Mouse (Mus musculus) lung, adult 2 months (tissue): Measurements from ENCODE around the gene Cd80.

Experiments
- CTCF ChIP-seq: fragments of 200-500 bp; IDR thresholded peaks from 2 replicates; pipeline ENCODE4 v1.5.1; 2011; ENCODE audit warnings: mild to moderate bottlenecking, low read length, control low read depth; ENCODE audit not compliant: insufficient read depth
- POLR2A ChIP-seq: fragments of 200-500 bp; IDR thresholded peaks from 2 replicates; pipeline ENCODE4 v1.6.1; 2011; ENCODE audit warnings: low read depth, mild to moderate bottlenecking, control low read depth, low read length, borderline replicate concordance; ENCODE audit errors: extremely low read depth

- TF ChIP-seq CTCF = no peak
- TF ChIP-seq POLR2A = no peak
Observed at GRCm38 (mm10) chr16:38502469-38502868, 47.1 kb downstream of the Cd80 start.
